Mouse (Mus musculus): ENCODE results near the gene Repin1. TPM values are rescaled to one million over a fixed set of nuclear protein-coding genes. Genes with fewer than 3 reads are reported as not detected.

Gene Repin1
- polyA plus RNA-seq, 1 experiment = 81.8 TPM

DNA sequence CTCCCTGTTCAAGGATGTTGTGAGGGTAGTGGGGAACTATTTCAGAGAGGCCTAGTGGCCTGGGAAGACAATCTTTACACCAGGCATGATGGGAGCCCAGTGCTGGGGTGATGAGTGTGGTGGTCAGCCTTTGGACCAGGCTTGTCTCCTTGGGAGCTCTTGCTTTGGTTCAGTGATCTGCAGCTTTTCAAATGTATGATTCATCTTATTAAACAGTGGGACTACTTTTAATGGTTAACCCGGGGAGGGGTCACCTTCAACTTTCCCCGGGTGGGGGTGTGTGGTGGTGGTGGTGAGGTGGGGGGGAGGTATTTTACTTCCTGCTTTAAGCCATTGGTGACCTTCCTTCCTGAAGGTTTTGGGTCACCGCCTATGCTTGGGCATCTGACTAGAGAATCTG lies 34.7 kb downstream of the Repin1 start:
- Histone ChIP-seq H3K4me1 (ENCODE audit: control insufficient read depth, insufficient read depth, low read length) (peaks cover 9% of the 10 kb centered on the region; the same call in 1 of the 2 replicates), H3K4me3 (ENCODE audit: insufficient read depth, low read length) (peak overlapping the region; percentile 52), H3K27ac (ENCODE audit: insufficient read depth, low read length) (0 out of 2 replicates have a peak overlapping the region, but pooled peaks have one; percentile 33)
- TF ChIP-seq POLR2A (IDR thresholded peaks at IDR 0.05; ENCODE audit: extremely low read depth, insufficient read depth, low read length) (no peak), CTCF (IDR thresholded peaks at IDR 0.05; ENCODE audit: extremely low read depth, insufficient read depth, low read length) (no peak)

DNA sequence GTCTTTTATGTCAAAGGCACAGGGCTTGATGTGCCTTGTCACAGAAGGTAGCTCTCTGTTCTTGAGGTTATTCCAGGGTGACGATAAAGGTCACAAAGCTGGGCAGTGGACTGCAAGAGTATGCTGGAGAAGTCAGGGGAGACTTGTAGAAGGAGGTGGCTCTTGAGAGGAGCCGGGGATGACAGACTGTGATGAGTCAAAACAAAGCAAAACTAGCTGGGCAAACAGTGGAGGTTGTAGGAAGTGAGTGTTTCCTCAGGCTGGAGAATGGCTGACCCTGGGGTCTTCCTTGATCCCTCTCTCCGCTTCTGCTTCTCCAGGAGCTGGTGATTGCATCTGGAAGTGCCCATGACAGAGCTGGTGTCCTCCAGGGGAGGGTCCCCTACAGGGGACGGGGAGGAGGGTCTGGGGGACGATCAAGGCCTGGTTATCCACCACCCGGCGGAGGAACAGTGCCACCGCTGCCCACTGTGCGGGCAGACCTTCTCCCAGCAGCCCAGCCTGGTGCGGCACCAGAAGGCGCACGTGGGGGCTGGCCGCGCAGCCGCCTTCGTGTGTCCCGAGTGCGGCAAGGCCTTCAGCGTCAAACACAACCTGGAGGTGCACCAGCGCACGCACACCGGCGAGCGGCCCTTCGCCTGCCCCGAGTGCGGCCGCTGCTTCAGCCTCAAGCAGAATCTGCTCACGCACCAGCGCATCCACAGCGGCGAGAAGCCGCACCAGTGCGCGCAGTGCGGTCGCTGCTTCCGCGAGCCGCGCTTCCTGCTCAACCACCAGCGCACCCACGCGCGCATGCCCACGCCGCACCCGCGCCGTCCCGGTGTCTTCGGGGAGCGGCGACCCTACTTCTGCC lies 35.4 kb downstream of the Repin1 start:
- Histone ChIP-seq H3K4me1 (ENCODE audit: control insufficient read depth, insufficient read depth, low read length) (peaks cover 9% of the 10 kb centered on the region; the same call in 1 of the 2 replicates), H3K4me3 (ENCODE audit: insufficient read depth, low read length) (peak overlapping the region; percentile 52), H3K27ac (ENCODE audit: insufficient read depth, low read length) (peak overlapping the region; percentile 41)
- TF ChIP-seq POLR2A (IDR thresholded peaks at IDR 0.05; ENCODE audit: extremely low read depth, insufficient read depth, low read length) (peak; percentile 32; the same call in 1 of the 2 replicates), CTCF (IDR thresholded peaks at IDR 0.05; ENCODE audit: extremely low read depth, insufficient read depth, low read length) (no peak)

DNA sequence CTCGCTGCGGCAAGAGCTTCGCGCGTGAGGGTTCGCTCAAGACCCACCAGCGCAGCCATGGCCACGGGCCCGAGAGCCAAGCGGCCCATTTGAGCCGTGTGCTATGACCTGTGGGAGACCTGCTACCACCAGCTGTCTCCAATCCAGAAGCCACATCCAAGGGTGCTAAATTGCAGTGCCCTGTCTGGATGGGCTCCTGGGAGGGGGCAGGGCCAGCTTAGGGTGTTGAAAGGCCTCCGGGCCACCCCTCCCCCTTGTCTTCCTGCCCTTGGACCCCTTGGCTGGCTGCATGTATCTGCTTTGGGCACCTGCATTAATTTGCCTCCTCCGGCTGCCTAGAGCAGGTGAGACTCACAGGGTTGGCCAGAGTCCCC lies 36.0 kb downstream of the Repin1 start:
- Histone ChIP-seq H3K27ac (ENCODE audit: insufficient read depth, low read length) (peak overlapping the region; percentile 41), H3K4me3 (ENCODE audit: insufficient read depth, low read length) (peak overlapping the region; percentile 52), H3K4me1 (ENCODE audit: control insufficient read depth, insufficient read depth, low read length) (peaks cover 9% of the 10 kb centered on the region; the same call in 1 of the 2 replicates)
- no peak for TF ChIP-seq POLR2A (IDR thresholded peaks at IDR 0.05; ENCODE audit: extremely low read depth, insufficient read depth, low read length)
- no peak for TF ChIP-seq CTCF (IDR thresholded peaks at IDR 0.05; ENCODE audit: extremely low read depth, insufficient read depth, low read length)

DNA sequence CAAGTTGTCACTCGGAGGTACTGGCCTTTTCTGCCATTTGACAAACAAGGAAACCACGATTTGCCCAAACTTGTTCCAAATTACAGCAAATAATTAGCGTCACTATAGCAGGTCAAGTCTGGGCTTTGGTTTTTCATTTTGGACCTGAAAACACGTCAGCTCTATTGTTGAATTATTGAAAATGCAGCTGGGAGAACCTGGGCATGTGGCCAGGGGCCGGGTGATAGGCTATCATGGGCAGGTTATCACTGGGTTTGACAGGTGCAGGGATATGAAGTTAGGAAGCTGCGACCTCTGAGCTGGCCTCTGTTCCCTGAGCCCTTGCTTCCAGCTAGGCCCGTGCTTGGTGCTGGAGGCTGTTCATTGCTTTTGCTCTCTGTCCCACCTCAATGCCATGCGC lies 37.1 kb downstream of the Repin1 start:
- H3K4me1 ChIP-seq (ENCODE audit: control insufficient read depth, insufficient read depth, low read length) = peaks cover 9% of the 10 kb centered on the region; the same call in 1 of the 2 replicates
- TF ChIP-seq CTCF (IDR thresholded peaks at IDR 0.05; ENCODE audit: extremely low read depth, insufficient read depth, low read length) (no peak), POLR2A (IDR thresholded peaks at IDR 0.05; ENCODE audit: extremely low read depth, insufficient read depth, low read length) (no peak)
- no peak overlapping the region for H3K27ac ChIP-seq (ENCODE audit: insufficient read depth, low read length)
- H3K4me3 ChIP-seq (ENCODE audit: insufficient read depth, low read length) = no peak overlapping the region

DNA sequence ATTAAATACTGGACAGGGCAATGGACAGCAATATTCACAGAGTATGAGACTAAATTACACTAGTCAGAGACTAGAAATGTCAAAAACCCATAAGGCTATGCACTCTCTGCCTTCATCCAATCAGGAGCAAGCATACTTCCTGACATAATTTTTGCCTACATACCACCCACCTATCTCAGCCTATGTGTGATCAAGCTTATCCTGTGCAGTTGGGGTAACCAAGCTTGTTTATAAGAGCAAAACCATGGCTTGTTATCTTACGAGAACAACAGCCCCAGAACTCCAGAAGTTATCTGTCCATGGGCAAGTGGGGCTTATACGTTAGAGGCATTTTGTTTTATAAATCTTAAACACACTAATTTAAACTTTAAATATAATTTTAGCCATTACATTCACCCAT lies 41.4 kb downstream of the Repin1 start:
- Histone ChIP-seq H3K27ac (ENCODE audit: insufficient read depth, low read length) (no peak overlapping the region), H3K4me3 (ENCODE audit: insufficient read depth, low read length) (no peak overlapping the region), H3K4me1 (ENCODE audit: control insufficient read depth, insufficient read depth, low read length) (peaks cover under 1% of the 10 kb centered on the region)
- TF ChIP-seq POLR2A (IDR thresholded peaks at IDR 0.05; ENCODE audit: extremely low read depth, insufficient read depth, low read length) (no peak), CTCF (IDR thresholded peaks at IDR 0.05; ENCODE audit: extremely low read depth, insufficient read depth, low read length) (no peak)

DNA sequence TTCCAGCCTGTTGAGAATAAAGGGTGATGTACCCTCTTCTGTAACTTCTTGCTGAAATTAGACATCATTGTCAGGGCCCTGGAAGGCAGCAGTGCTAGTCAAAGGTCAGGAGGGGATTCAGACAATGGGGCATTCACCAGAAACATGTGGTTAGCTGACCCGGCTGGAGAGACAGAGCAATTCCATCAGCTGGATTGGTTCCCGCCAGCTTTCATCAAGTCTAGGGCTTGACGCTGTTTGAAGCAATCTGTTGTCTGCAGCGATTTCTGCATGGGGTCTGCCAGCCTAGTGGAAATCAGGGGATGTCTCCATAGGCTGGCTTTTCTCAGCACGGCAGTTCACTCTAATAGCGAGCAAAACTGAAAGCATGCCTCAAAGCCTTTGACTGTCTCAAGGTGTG lies 42.8 kb downstream of the Repin1 start:
- no peak overlapping the region for H3K4me3 ChIP-seq (ENCODE audit: insufficient read depth, low read length)
- no peaks in the 10 kb centered on the region; the same call in 1 of the 2 replicates for H3K4me1 ChIP-seq (ENCODE audit: control insufficient read depth, insufficient read depth, low read length)
- H3K27ac ChIP-seq (ENCODE audit: insufficient read depth, low read length) = no peak overlapping the region
- TF ChIP-seq POLR2A (IDR thresholded peaks at IDR 0.05; ENCODE audit: extremely low read depth, insufficient read depth, low read length) (no peak), CTCF (IDR thresholded peaks at IDR 0.05; ENCODE audit: extremely low read depth, insufficient read depth, low read length) (no peak)

DNA sequence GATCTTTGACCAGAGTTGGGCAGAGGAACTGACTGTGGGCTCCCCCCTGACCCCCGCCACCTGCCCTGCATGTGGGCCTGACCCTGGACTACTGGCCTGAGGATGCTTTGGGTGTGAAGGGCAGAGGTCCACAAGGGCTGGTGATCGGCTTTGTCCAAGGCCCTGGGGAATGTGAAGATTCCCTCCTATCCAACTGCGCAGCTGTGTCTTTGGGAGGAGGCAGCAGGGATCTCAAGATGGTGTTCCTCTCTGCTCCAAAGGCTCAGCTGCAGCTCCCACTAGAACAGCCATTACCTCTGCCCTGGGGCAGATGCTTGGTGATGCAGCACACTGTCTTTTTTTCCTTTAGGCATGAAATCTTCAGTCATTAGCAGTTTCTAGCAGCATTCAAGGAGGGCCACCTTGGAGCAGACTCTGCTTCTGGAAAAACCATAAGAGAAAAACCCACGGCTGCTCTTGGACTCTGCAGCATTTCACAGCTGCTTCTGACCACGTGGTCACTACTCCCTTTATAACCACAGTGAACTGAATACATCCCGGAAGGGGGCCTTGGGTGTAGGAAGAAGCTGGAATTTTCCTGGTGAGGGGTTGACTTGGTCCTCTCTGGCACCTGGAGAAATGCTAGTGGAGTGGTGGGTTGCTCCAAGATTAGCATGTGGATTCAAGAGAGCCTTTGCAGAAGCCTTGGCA lies 44.3 kb downstream of the Repin1 start:
- Histone ChIP-seq H3K4me1 (ENCODE audit: control insufficient read depth, insufficient read depth, low read length) (no peaks in the 10 kb centered on the region; the same call in 1 of the 2 replicates), H3K27ac (ENCODE audit: insufficient read depth, low read length) (no peak overlapping the region), H3K4me3 (ENCODE audit: insufficient read depth, low read length) (no peak overlapping the region)
- TF ChIP-seq POLR2A (IDR thresholded peaks at IDR 0.05; ENCODE audit: extremely low read depth, insufficient read depth, low read length) (no peak), CTCF (IDR thresholded peaks at IDR 0.05; ENCODE audit: extremely low read depth, insufficient read depth, low read length) (no peak)

DNA sequence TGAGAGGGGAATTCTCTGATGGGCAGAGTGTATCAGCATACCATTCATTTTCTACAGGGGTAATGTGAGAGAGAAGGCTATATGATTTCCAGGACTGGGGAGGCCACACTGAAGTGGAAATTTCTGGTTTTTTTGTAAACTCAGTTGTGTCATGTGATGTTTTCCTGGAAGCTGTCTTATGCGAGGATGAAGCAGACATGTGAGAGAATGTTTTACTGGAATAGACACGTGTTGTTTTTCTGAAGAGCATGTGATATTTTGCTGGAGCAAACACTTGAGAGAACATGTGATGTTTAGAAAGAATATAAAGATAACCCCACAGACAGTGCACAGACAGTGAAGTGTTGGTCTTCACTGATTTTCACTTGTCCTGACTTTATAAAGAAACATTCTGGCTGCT lies 44.9 kb downstream of the Repin1 start:
- H3K4me3 ChIP-seq (ENCODE audit: insufficient read depth, low read length) = no peak overlapping the region

DNA sequence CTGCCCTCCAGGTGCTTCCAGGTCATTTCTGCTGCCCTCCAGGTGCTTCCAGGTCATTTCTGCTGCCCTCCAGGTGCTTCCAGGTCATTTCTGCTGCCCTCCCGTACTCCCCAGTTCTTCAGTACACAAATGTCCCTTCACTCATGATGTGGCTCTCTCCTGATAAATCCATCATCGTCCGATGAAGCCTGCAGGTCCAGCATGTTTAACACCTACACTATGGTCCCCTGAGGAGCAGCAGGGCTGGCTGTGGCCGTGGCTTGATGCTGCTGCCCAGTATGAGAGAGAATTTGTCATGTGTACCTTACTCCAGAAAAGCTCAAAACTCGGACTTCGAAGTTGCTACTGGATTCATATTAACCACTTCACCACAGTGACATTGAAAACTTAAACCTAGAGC lies 47.7 kb downstream of the Repin1 start:
- TF ChIP-seq POLR2A (IDR thresholded peaks at IDR 0.05; ENCODE audit: extremely low read depth, insufficient read depth, low read length) = no peak
- TF ChIP-seq CTCF (IDR thresholded peaks at IDR 0.05; ENCODE audit: extremely low read depth, insufficient read depth, low read length) = no peak
- Histone ChIP-seq H3K4me1 (ENCODE audit: control insufficient read depth, insufficient read depth, low read length) (no peaks in the 10 kb centered on the region; the same call in 1 of the 2 replicates), H3K27ac (ENCODE audit: insufficient read depth, low read length) (no peak overlapping the region), H3K4me3 (ENCODE audit: insufficient read depth, low read length) (no peak overlapping the region)

More for the DNA sequence above, 44.9 kb downstream of the Repin1 start:
- H3K4me1 ChIP-seq (ENCODE audit: control insufficient read depth, insufficient read depth, low read length) = no peaks in the 10 kb centered on the region; the same call in 1 of the 2 replicates
- no peak for TF ChIP-seq POLR2A (IDR thresholded peaks at IDR 0.05; ENCODE audit: extremely low read depth, insufficient read depth, low read length)
- TF ChIP-seq CTCF (IDR thresholded peaks at IDR 0.05; ENCODE audit: extremely low read depth, insufficient read depth, low read length) = no peak
- no peak overlapping the region for H3K27ac ChIP-seq (ENCODE audit: insufficient read depth, low read length)
